Mouse (Mus musculus): ENCODE data around the gene Lpcat1. TPM values are rescaled to one million over a fixed set of nuclear protein-coding genes. Genes with fewer than 3 reads are reported as not detected.
A peak's percentile ranks its signal among the peaks of the same experiment; 100 is the strongest.

The Lpcat1 gene
- polyA plus RNA-seq, 1 experiment, result 3.8 TPM

- Histone ChIP-seq H3K4me1 (peaks cover 99% of the 10 kb centered on the region), H3K4me3 (replicated peaks) (no peak overlapping the region), H3K9me3 (no peaks in the 10 kb centered on the region), H3K36me3 (replicated peaks; ENCODE audit: low read length) (peaks cover 54% of the 10 kb centered on the region), H3K27me3 (replicated peaks) (no peaks in the 10 kb centered on the region)
- TF ChIP-seq FLI1 (IDR thresholded peaks at IDR 0.05; ENCODE audit: low read length) (no peak), GATA1 (IDR thresholded peaks at IDR 0.05; ENCODE audit: borderline replicate concordance, low read length) (no peak)
Observed at GRCm38 (mm10) chr13:73472481-73472880, 5.5 kb downstream of the Lpcat1 start.

- no peaks in the 10 kb centered on the region for H3K9me3 ChIP-seq
- no peak overlapping the region for H3K4me3 ChIP-seq (replicated peaks)
- H3K27me3 ChIP-seq (replicated peaks), result no peaks in the 10 kb centered on the region
- TF ChIP-seq FLI1 (IDR thresholded peaks at IDR 0.05; ENCODE audit: low read length) (no peak), GATA1 (IDR thresholded peaks at IDR 0.05; ENCODE audit: borderline replicate concordance, low read length) (no peak)
- H3K36me3 ChIP-seq (replicated peaks; ENCODE audit: low read length), result peaks cover 54% of the 10 kb centered on the region
- peaks cover 99% of the 10 kb centered on the region for H3K4me1 ChIP-seq
Observed at GRCm38 (mm10) chr13:73473746-73474145, 6.7 kb downstream of the Lpcat1 start.

- Histone ChIP-seq H3K4me3 (replicated peaks) (no peak overlapping the region), H3K27me3 (replicated peaks) (no peaks in the 10 kb centered on the region), H3K36me3 (replicated peaks; ENCODE audit: low read length) (peaks cover 54% of the 10 kb centered on the region), H3K4me1 (peaks cover 99% of the 10 kb centered on the region), H3K9me3 (no peaks in the 10 kb centered on the region)
- TF ChIP-seq FLI1 (IDR thresholded peaks at IDR 0.05; ENCODE audit: low read length), result no peak
- TF ChIP-seq GATA1 (IDR thresholded peaks at IDR 0.05; ENCODE audit: borderline replicate concordance, low read length), result no peak
Observed at GRCm38 (mm10) chr13:73474163-73474562, 7.2 kb downstream of the Lpcat1 start.

GRCm38 (mm10) chr13:73475058-73475980 lies 8.3 kb downstream of the Lpcat1 start:
- no peaks in the 10 kb centered on the region for H3K27me3 ChIP-seq (replicated peaks)
- H3K4me1 ChIP-seq, result peaks cover 99% of the 10 kb centered on the region
- H3K36me3 ChIP-seq (replicated peaks; ENCODE audit: low read length), result peaks cover 46% of the 10 kb centered on the region
- no peaks in the 10 kb centered on the region for H3K9me3 ChIP-seq
- no peak overlapping the region for H3K4me3 ChIP-seq (replicated peaks)
- TF ChIP-seq FLI1 (IDR thresholded peaks at IDR 0.05; ENCODE audit: low read length) (no peak), GATA1 (IDR thresholded peaks at IDR 0.05; ENCODE audit: borderline replicate concordance, low read length) (no peak)

- Histone ChIP-seq H3K4me3 (replicated peaks) (peak overlapping the region; percentile 33), H3K27me3 (replicated peaks) (no peaks in the 10 kb centered on the region), H3K4me1 (peaks cover 96% of the 10 kb centered on the region), H3K9me3 (no peaks in the 10 kb centered on the region), H3K36me3 (replicated peaks; ENCODE audit: low read length) (peaks cover 36% of the 10 kb centered on the region)
- TF ChIP-seq GATA1 (IDR thresholded peaks at IDR 0.05; ENCODE audit: borderline replicate concordance, low read length) (no peak), FLI1 (IDR thresholded peaks at IDR 0.05; ENCODE audit: low read length) (no peak)
Observed at GRCm38 (mm10) chr13:73476259-73476658, 9.3 kb downstream of the Lpcat1 start.

GRCm38 (mm10) chr13:73476796-73477195 lies 9.8 kb downstream of the Lpcat1 start:
- TF ChIP-seq GATA1 (IDR thresholded peaks at IDR 0.05; ENCODE audit: borderline replicate concordance, low read length), result no peak
- TF ChIP-seq FLI1 (IDR thresholded peaks at IDR 0.05; ENCODE audit: low read length), result no peak
- peaks cover 96% of the 10 kb centered on the region for H3K4me1 ChIP-seq
- peak overlapping the region; percentile 1 for H3K4me3 ChIP-seq (replicated peaks)
- H3K36me3 ChIP-seq (replicated peaks; ENCODE audit: low read length), result peaks cover 32% of the 10 kb centered on the region
- H3K9me3 ChIP-seq, result no peaks in the 10 kb centered on the region
- H3K27me3 ChIP-seq (replicated peaks), result no peaks in the 10 kb centered on the region

- Histone ChIP-seq H3K4me1 (peaks cover 96% of the 10 kb centered on the region), H3K9me3 (no peaks in the 10 kb centered on the region), H3K4me3 (replicated peaks) (no peak overlapping the region), H3K36me3 (replicated peaks; ENCODE audit: low read length) (peaks cover 34% of the 10 kb centered on the region), H3K27me3 (replicated peaks) (no peaks in the 10 kb centered on the region)
- TF ChIP-seq GATA1 (IDR thresholded peaks at IDR 0.05; ENCODE audit: borderline replicate concordance, low read length) (no peak), FLI1 (IDR thresholded peaks at IDR 0.05; ENCODE audit: low read length) (no peak)
Observed at GRCm38 (mm10) chr13:73477841-73478240, 10.8 kb downstream of the Lpcat1 start.

GRCm38 (mm10) chr13:73482476-73482875 lies 15.5 kb downstream of the Lpcat1 start:
- Histone ChIP-seq H3K4me3 (replicated peaks) (no peak overlapping the region), H3K9me3 (peaks cover 9% of the 10 kb centered on the region), H3K4me1 (peaks cover 86% of the 10 kb centered on the region), H3K36me3 (replicated peaks; ENCODE audit: low read length) (peaks cover 32% of the 10 kb centered on the region), H3K27me3 (replicated peaks) (no peaks in the 10 kb centered on the region)
- TF ChIP-seq FLI1 (IDR thresholded peaks at IDR 0.05; ENCODE audit: low read length) (no peak), GATA1 (IDR thresholded peaks at IDR 0.05; ENCODE audit: borderline replicate concordance, low read length) (no peak)

GRCm38 (mm10) chr13:73483331-73483730 lies 16.3 kb downstream of the Lpcat1 start:
- H3K4me1 ChIP-seq, result peaks cover 85% of the 10 kb centered on the region
- no peaks in the 10 kb centered on the region for H3K27me3 ChIP-seq (replicated peaks)
- H3K4me3 ChIP-seq (replicated peaks), result no peak overlapping the region
- peaks cover 36% of the 10 kb centered on the region for H3K36me3 ChIP-seq (replicated peaks; ENCODE audit: low read length)
- no peak for TF ChIP-seq GATA1 (IDR thresholded peaks at IDR 0.05; ENCODE audit: borderline replicate concordance, low read length)
- TF ChIP-seq FLI1 (IDR thresholded peaks at IDR 0.05; ENCODE audit: low read length), result no peak
- peaks cover 9% of the 10 kb centered on the region for H3K9me3 ChIP-seq

GRCm38 (mm10) chr13:73484171-73484570 lies 17.2 kb downstream of the Lpcat1 start:
- H3K9me3 ChIP-seq, result peaks cover 9% of the 10 kb centered on the region
- peaks cover 44% of the 10 kb centered on the region for H3K36me3 ChIP-seq (replicated peaks; ENCODE audit: low read length)
- peaks cover 85% of the 10 kb centered on the region for H3K4me1 ChIP-seq
- H3K4me3 ChIP-seq (replicated peaks), result peak overlapping the region; percentile 70
- TF ChIP-seq GATA1 (IDR thresholded peaks at IDR 0.05; ENCODE audit: borderline replicate concordance, low read length) (no peak), FLI1 (IDR thresholded peaks at IDR 0.05; ENCODE audit: low read length) (no peak)
- no peaks in the 10 kb centered on the region for H3K27me3 ChIP-seq (replicated peaks)

All from megakaryocyte, embryonic 14.5 days (primary cell).